Mouse (Mus musculus) megakaryocyte, embryonic 14.5 days (primary cell): ENCODE results near the gene Zbtb5. TPM values are rescaled to one million over a fixed set of nuclear protein-coding genes. Genes with fewer than 3 reads are reported as not detected.
"Not testable (repeated sequence)": the region's sequence is repeated elsewhere in the genome, so short reads cannot be mapped to it uniquely, and the experiment has no call there.

Experiments used
- H3K27me3 ChIP-seq: replicated peaks from 2 replicates; pipeline ENCODE3; 2012; ENCODE audit warnings: inconsistent platforms
- H3K36me3 ChIP-seq: replicated peaks from 2 replicates; pipeline ENCODE3; 2012; ENCODE audit warnings: low read length, inconsistent platforms, mixed read lengths
- H3K4me1 ChIP-seq: 2 replicates; pipeline ENCODE4 v1.6.1; 2012; ENCODE audit warnings: inconsistent platforms
- H3K4me3 ChIP-seq: replicated peaks from 2 replicates; pipeline ENCODE3; 2012; ENCODE audit warnings: moderate library complexity, mild to moderate bottlenecking, inconsistent platforms
- H3K9me3 ChIP-seq: 2 replicates; pipeline ENCODE4 v1.6.1; 2012; ENCODE audit warnings: inconsistent platforms
- FLI1 ChIP-seq: IDR thresholded peaks from 2 replicates; pipeline ENCODE4 v1.6.1; 2012; ENCODE audit warnings: low read length, inconsistent platforms, mixed read lengths
- GATA1 ChIP-seq: IDR thresholded peaks from 3 replicates; pipeline ENCODE4 v1.6.1; 2012; ENCODE audit warnings: mixed read lengths, low read length, inconsistent platforms, borderline replicate concordance
- polyA plus RNA-seq: library from polyadenylated mRNA; stranded (reverse); fragments of >175 nt; gene quantifications from 2 replicates; pipeline ENCODE4 v1.2.3, GENCODE M21; 2012; ENCODE audit warnings: low replicate concordance; ENCODE audit not compliant: insufficient read depth

Gene Zbtb5
- polyA plus RNA-seq, result 0.89 TPM in 1 of 2 replicates, not detected in the other

DNA sequence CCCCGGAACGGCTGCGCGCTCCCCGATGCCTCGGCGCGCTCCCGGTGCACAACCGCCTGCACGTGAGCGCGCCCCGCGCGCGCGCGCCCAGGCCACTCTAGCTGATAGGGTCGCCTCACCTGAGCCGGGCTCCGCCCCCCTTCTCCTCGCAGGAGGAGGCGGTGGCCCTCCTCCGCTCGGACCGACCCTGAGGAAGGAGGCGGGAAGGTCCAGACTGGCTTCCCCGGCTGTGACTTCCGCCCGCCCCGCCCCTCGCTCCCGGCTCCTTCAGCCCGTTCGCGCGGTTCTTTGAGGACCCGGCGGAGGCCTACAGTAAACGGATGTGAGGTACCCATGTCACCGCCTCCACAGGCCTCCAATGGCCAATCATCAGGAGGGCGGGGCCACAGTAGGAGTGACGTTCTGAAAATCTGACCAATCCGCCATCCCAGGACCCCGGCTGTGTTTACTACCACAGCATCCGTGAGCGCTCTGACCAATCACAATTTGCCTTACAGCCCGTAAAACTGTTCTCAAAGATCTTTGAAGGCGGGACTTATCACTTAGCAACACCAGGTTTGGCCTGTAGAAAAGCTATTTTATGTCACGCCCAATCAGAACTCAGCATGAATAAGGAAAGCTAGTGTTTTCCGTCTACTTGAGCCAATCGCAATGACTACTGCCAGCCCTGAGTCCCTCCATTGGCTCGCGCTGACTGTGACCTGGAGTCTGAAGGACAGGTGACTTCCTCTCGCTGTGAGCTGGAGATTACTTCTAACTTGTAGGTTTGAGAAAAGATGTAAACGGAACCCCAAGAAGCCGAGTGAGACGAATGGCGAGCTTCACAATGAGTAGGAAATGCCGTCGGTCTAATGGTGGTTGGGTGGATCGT is at the start of gene Zbtb5:
Zbtb5 (minus strand) TSS at position 308 of the 871 bp plus-strand sequence.
- H3K27me3 ChIP-seq, result no peaks in the 10 kb centered on the region
- peaks cover 7% of the 10 kb centered on the region for H3K36me3 ChIP-seq
- peaks cover 40% of the 10 kb centered on the region for H3K4me1 ChIP-seq
- H3K4me3 ChIP-seq, result peak within 1 kb of the TSS; percentile 93
- H3K9me3 ChIP-seq, result no peaks in the 10 kb centered on the region
- TF ChIP-seq GATA1 (no peak), FLI1 (no peak)

DNA sequence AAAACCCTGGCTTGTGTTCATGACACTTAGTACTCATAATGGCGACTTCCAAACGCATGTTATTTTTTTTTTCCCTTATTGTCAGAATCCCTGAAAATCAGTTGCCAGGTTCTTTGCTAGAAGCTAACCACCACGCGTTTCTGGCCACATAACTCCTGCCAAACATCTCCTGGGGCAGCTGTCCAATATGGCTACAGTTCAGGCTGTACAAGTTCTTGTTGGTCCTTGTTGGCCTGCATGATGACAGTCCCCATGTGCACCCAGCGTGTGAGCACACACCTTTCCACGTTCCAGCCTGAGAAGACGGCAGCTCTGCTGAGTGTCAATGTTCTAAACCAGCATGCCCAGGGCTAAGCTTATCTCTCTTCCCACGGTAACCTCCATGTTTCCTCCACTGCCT is 43.2 kb upstream of the Zbtb5 start:
- Histone ChIP-seq H3K4me3 (no peak overlapping the region), H3K27me3 (peaks cover 24% of the 10 kb centered on the region), H3K36me3 (no peaks in the 10 kb centered on the region), H3K9me3 (no peaks in the 10 kb centered on the region), H3K4me1 (peaks cover 7% of the 10 kb centered on the region)
- no peak for TF ChIP-seq GATA1
- no peak for TF ChIP-seq FLI1

DNA sequence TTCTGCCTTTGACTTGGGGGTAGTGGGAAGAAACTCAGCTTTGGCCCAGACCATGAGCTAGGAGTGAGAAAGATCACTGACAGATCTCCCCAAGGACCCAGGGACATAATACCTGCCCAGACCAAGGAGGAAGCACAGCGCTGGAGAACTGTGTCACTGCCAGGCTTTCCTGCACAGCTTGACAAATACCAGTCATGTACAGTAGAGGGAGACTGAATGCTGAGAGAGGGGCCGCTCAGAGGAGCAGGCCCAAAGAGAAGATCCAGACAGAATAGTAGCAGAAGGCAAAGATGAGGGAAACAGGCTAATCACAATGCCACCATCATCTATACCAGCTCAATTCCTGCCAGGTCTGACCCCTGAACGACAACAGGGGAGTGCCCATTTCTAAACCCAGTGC is 42.6 kb upstream of the Zbtb5 start:
- H3K9me3 ChIP-seq, result no peaks in the 10 kb centered on the region
- H3K36me3 ChIP-seq, result no peaks in the 10 kb centered on the region
- peaks cover 7% of the 10 kb centered on the region for H3K4me1 ChIP-seq
- H3K27me3 ChIP-seq, result peaks cover 23% of the 10 kb centered on the region
- TF ChIP-seq FLI1, result no peak
- no peak for TF ChIP-seq GATA1
- no peak overlapping the region for H3K4me3 ChIP-seq

DNA sequence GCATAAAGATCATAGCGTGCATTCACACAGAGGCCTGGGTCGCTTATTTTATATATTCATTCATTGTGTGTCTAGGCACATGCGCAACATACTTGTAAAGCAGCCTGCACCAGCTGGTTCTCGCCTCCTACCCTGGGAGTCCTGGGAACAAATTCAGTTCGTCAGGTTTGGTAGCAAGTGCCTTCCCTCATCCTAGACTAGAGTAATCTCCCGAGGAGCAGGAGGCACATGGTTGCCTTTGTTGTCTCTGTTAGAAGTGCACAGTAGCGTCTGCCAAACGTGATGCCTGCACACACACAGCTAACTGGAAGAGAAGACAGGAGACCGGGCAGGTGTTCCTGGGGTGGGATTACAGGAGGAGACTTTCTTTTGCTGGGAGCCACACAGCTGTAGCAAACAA is 35.7 kb upstream of the Zbtb5 start:
- Histone ChIP-seq H3K36me3 (no peaks in the 10 kb centered on the region), H3K4me3 (no peak overlapping the region), H3K4me1 (peaks cover 3% of the 10 kb centered on the region; the same call in 1 of the 2 replicates), H3K27me3 (peaks cover 38% of the 10 kb centered on the region), H3K9me3 (no peaks in the 10 kb centered on the region)
- TF ChIP-seq FLI1 (no peak), GATA1 (no peak)

GRCm38 (mm10) chr4:45047286-45047887 is 35.2 kb upstream of the Zbtb5 start:
- Histone ChIP-seq H3K4me3 (no peak overlapping the region), H3K4me1 (peaks cover 3% of the 10 kb centered on the region; the same call in 1 of the 2 replicates), H3K27me3 (peaks cover 34% of the 10 kb centered on the region), H3K9me3 (no peaks in the 10 kb centered on the region), H3K36me3 (no peaks in the 10 kb centered on the region)
- no peak for TF ChIP-seq FLI1
- TF ChIP-seq GATA1, result no peak

- Histone ChIP-seq H3K4me3 (no peak overlapping the region), H3K36me3 (no peaks in the 10 kb centered on the region), H3K27me3 (peaks cover 37% of the 10 kb centered on the region), H3K4me1 (peaks cover 3% of the 10 kb centered on the region; the same call in 1 of the 2 replicates), H3K9me3 (no peaks in the 10 kb centered on the region)
- TF ChIP-seq GATA1 (no peak), FLI1 (no peak)
These were observed 34.5 kb upstream of the Zbtb5 start for GRCm38 (mm10) chr4:45046679-45047078.

DNA sequence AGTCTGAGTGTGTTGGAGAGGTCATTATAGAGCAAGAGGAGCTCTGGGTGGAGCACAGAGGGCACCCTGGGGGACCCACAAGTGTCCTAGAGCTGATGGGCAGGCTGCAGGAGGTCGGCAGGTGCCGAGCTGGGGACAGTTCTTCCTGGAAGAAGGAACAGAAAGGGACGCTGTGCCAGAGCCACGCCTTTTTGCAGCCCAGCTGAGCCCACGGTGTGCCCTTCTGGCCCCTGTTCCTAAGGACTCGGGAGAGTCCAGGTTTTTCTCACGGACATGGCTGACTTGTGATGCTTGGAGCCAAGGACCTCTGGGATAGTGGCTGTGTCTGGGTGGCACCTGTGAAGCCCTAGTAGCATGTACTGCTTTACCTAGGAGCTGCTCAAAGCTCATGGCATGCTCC is 28.6 kb upstream of the Zbtb5 start:
- peaks cover 20% of the 10 kb centered on the region for H3K27me3 ChIP-seq
- TF ChIP-seq GATA1 (no peak), FLI1 (no peak)
- peaks cover 22% of the 10 kb centered on the region for H3K4me1 ChIP-seq
- no peaks in the 10 kb centered on the region for H3K36me3 ChIP-seq
- no peaks in the 10 kb centered on the region for H3K9me3 ChIP-seq
- no peak overlapping the region for H3K4me3 ChIP-seq

GRCm38 (mm10) chr4:45039546-45039945 is 27.3 kb upstream of the Zbtb5 start:
- peaks cover 32% of the 10 kb centered on the region for H3K4me1 ChIP-seq
- peaks cover 13% of the 10 kb centered on the region for H3K27me3 ChIP-seq
- H3K4me3 ChIP-seq, H3K36me3 ChIP-seq, H3K9me3 ChIP-seq: not testable (repeated sequence)

- Histone ChIP-seq H3K27me3 (peaks cover 11% of the 10 kb centered on the region), H3K4me1 (peaks cover 33% of the 10 kb centered on the region)
- not testable (repeated sequence) for H3K36me3 ChIP-seq, H3K9me3 ChIP-seq, H3K4me3 ChIP-seq
These were observed 26.7 kb upstream of the Zbtb5 start for GRCm38 (mm10) chr4:45038879-45039278.
